Mouse (Mus musculus) hindbrain, embryonic 15.5 days (tissue): Measurements from ENCODE around the gene Ccdc148. TPM values are rescaled to one million over a fixed set of nuclear protein-coding genes. Genes with fewer than 3 reads are reported as not detected.

ENCODE experiments used
- ATAC-seq: fragments of 200-750 bp; cut with Nextera tagmentation; 2 replicates; pipeline ENCODE4 v1.8.0; 2017; ENCODE audit warnings: low read depth, moderate number of reproducible peaks, moderate TSS enrichment; ENCODE audit not compliant: low FRiP score
- H3K27ac ChIP-seq: fragments of 300-500 bp; sonication (generic); replicated peaks from 2 replicates; pipeline ENCODE4 v1.5.1; 2015; ENCODE audit warnings: mild to moderate bottlenecking, inconsistent platforms
- H3K27me3 ChIP-seq: fragments of 300-500 bp; sonication (generic); 2 replicates; pipeline ENCODE4 v1.6.1; 2015; ENCODE audit warnings: control low read depth, inconsistent platforms
- H3K36me3 ChIP-seq: fragments of 300-500 bp; sonication (generic); 2 replicates; pipeline ENCODE4 v1.6.1; 2015; ENCODE audit warnings: control low read depth, inconsistent platforms
- H3K4me1 ChIP-seq: fragments of 300-500 bp; sonication (generic); replicated peaks from 2 replicates; pipeline ENCODE4 v1.6.1; 2015; ENCODE audit warnings: control low read depth, inconsistent platforms
- H3K4me2 ChIP-seq: fragments of 300-500 bp; sonication (generic); 2 replicates; pipeline ENCODE4 v1.6.1; 2015; ENCODE audit warnings: moderate library complexity, mild to moderate bottlenecking, inconsistent platforms
- H3K4me3 ChIP-seq: fragments of 300-500 bp; sonication (generic); 2 replicates; pipeline ENCODE4 v1.5.1; 2015; ENCODE audit warnings: mild to moderate bottlenecking, inconsistent platforms
- H3K9ac ChIP-seq: fragments of 300-500 bp; sonication (generic); 2 replicates; pipeline ENCODE4 v1.6.1; 2015; ENCODE audit warnings: inconsistent platforms
- H3K9me3 ChIP-seq: fragments of 300-500 bp; sonication (generic); 2 replicates; pipeline ENCODE4 v1.6.1; 2016; ENCODE audit warnings: control low read depth, inconsistent platforms
- WGBS: fragments of 180-500 bp; shearing (Covaris S2); methylation state at CpG from one replicate; pipeline ENCODE4 v1.1.7; 2015; 5-methylcytosine and 5-hydroxymethylcytosine counted together
- polyA plus RNA-seq: library from polyadenylated mRNA; unstranded; fragments of >200 nt; fragmentation: Nextera tagmentation; extraction: Ambion mirVana; gene quantifications from 2 replicates; pipeline ENCODE4 v1.2.1, GENCODE M21; 2015

Ccdc148 gene
- polyA plus RNA-seq, 1 experiment from 2014 or later: 5.9 TPM

DNA sequence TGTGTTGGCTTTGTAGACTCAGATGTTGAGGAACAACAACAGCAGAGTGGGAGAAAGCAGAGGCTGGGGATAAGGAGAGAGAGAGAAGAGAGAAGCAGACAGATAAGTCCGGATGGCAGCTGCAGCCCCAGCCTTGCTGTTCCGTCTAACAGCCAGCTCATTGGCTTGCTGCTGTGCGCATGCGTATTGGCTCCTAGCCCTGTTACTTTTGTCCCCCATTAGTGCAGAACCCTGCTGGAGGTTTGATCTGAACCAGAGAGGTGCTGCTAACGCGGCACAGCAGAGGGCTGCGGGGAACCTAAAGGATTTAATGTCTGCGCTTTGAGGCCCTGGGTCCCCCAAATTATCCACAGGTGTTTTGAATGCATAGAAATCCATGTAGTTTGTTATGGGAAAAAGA, 373.8 kb downstream of the Ccdc148 start:
- Histone ChIP-seq H3K27ac (no peak overlapping the region), H3K27me3 (no peaks in the 10 kb centered on the region), H3K36me3 (no peaks in the 10 kb centered on the region), H3K4me1 (0 out of 2 replicates have a peak, but pooled peaks cover 4% of the 10 kb centered on the region), H3K9ac (no peak overlapping the region), H3K4me3 (no peak overlapping the region), H3K4me2 (no peak overlapping the region), H3K9me3 (no peaks in the 10 kb centered on the region)
- ATAC-seq: no peak
- WGBS: 70% methylated on average over 8 of the region's 8 CpGs

DNA sequence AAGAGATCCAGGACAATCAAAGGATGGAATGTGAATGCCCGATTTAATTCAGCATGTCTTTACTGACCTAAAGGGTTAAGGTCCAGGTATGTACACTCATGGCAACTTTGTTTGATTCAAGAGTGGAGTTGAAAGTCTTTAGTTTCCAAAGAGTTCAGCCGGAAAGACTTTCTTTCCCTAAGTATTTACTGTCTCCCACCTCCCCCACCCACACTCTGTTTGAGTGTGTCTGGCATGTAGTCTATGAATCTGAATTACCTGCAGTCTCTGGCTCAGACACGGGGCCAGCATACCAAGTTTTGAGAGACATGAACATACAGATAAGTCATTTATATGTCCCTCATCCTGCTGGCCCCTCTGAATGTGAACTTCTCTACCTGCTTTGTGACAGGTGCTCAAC, 374.3 kb downstream of the Ccdc148 start:
- no peaks in the 10 kb centered on the region for H3K36me3 ChIP-seq
- ATAC-seq: no peak
- no peak overlapping the region for H3K4me3 ChIP-seq
- H3K9ac ChIP-seq: no peak overlapping the region
- no peaks in the 10 kb centered on the region for H3K27me3 ChIP-seq
- H3K4me1 ChIP-seq: 0 out of 2 replicates have a peak, but pooled peaks cover 4% of the 10 kb centered on the region
- no peak overlapping the region for H3K27ac ChIP-seq
- whole genome bisulfite sequencing: 86% methylated on average over 3 of the region's 3 CpGs
- H3K4me2 ChIP-seq: no peak overlapping the region
- H3K9me3 ChIP-seq: no peaks in the 10 kb centered on the region

DNA sequence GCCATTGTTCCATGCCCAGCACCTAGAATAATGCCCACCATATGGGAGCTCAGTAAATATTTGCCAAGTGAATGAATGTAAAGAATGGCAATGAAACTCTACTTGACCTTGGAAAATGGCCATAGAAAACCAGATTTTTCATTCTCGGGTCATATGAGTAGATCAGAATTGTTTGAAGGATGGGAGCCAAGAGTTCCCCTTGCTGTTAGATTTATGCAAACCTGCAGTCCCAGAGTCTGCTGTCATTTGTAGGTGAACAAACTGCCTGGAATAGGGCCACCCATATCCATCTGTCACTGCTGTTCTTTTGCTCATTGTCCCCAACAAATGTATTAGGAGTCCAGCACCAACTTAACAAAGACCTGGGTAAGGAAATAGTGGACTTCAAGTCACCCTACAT, 377.0 kb downstream of the Ccdc148 start:
- no peak for ATAC-seq
- Histone ChIP-seq H3K9me3 (no peaks in the 10 kb centered on the region), H3K27me3 (no peaks in the 10 kb centered on the region), H3K4me1 (0 out of 2 replicates have a peak, but pooled peaks cover 4% of the 10 kb centered on the region), H3K4me2 (no peak overlapping the region), H3K36me3 (no peaks in the 10 kb centered on the region), H3K27ac (no peak overlapping the region), H3K4me3 (no peak overlapping the region), H3K9ac (no peak overlapping the region)
- WGBS: 62% methylated on average over 1 of the region's 1 CpGs

DNA sequence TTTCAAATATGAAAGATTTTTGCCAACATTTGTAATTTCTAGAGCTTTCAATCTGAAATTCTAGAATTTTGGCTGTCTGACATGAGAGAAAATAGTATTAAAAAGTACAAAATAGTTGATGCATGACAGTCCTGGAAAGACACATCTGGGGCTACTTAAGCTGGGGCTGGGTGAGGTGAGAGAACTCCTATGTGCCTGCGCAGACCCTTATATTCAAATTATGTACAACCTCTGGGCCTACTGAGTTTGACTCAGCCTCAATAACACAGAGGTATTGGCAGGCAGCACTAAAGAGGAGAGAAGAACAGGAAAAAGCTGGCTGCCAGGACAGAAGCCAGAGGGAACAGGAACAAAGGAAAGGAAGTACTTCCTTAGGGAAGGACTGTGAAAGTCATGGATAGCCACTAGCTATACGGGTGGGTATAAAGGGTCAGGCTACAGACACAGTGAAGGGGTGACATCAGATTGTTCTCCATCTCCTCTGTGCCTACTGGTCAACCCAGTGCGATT, 381.4 kb downstream of the Ccdc148 start:
- H3K4me3 ChIP-seq: no peak overlapping the region
- 0 out of 2 replicates have a peak, but pooled peaks cover 6% of the 10 kb centered on the region for H3K4me1 ChIP-seq
- H3K4me2 ChIP-seq: no peak overlapping the region
- H3K27me3 ChIP-seq: no peaks in the 10 kb centered on the region
- no peak for ATAC-seq
- 90% methylated on average over 3 of the region's 3 CpGs for WGBS
- no peaks in the 10 kb centered on the region for H3K9me3 ChIP-seq
- H3K36me3 ChIP-seq: no peaks in the 10 kb centered on the region
- H3K9ac ChIP-seq: no peak overlapping the region
- H3K27ac ChIP-seq: no peak overlapping the region

DNA sequence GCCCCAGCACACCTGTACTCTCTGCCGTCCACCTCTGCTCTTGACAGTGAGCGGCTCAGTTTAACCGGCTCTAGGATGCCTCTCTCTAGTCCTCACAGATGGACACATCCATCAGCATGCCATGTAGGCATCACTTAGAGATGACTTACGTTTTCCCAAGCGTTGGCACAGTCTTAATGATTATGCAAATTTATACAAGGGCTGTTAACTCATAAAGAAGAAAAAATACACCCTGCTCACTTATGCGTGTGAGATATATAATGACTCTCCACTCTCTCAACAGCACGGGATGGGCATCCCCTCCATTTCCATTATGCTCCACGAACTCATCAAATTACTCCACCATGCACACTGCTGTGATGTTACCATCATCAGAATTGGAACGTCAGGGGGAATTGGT, 386.6 kb downstream of the Ccdc148 start:
- H3K27ac ChIP-seq: no peak overlapping the region
- ATAC-seq: peak; percentile 75
- WGBS: 45% methylated on average over 9 of the region's 9 CpGs
- H3K27me3 ChIP-seq: no peaks in the 10 kb centered on the region
- no peak overlapping the region for H3K4me3 ChIP-seq
- H3K4me1 ChIP-seq: 0 out of 2 replicates have a peak, but pooled peaks cover 10% of the 10 kb centered on the region
- H3K4me2 ChIP-seq: peak overlapping the region; percentile 19; the same call in 1 of the 2 replicates
- no peak overlapping the region for H3K9ac ChIP-seq
- H3K9me3 ChIP-seq: no peaks in the 10 kb centered on the region
- H3K36me3 ChIP-seq: no peaks in the 10 kb centered on the region

Other genes starting within 250 kb of the Ccdc148 start
- 24.7 and 26.4 TPM in 2 replicates for gene Pkp4, start 167 bp upstream of the Ccdc148 start, polyA plus RNA-seq